Mouse (Mus musculus): Measurements from ENCODE around the gene Ttc30b. TPM values are rescaled to one million over a fixed set of nuclear protein-coding genes. Genes with fewer than 3 reads are reported as not detected.
A peak's percentile ranks its signal among the peaks of the same experiment; 100 is the strongest.
"Not testable (repeated sequence)": the region's sequence is repeated elsewhere in the genome, so short reads cannot be mapped to it uniquely, and the experiment has no call there.

Gene Ttc30b
- total RNA-seq (2014; fragmentation: Nextera tagmentation) (1.1 and 1.4 TPM in 2 replicates), total RNA-seq (2017) (1.8 and 3.1 TPM in 2 replicates)

DNA sequence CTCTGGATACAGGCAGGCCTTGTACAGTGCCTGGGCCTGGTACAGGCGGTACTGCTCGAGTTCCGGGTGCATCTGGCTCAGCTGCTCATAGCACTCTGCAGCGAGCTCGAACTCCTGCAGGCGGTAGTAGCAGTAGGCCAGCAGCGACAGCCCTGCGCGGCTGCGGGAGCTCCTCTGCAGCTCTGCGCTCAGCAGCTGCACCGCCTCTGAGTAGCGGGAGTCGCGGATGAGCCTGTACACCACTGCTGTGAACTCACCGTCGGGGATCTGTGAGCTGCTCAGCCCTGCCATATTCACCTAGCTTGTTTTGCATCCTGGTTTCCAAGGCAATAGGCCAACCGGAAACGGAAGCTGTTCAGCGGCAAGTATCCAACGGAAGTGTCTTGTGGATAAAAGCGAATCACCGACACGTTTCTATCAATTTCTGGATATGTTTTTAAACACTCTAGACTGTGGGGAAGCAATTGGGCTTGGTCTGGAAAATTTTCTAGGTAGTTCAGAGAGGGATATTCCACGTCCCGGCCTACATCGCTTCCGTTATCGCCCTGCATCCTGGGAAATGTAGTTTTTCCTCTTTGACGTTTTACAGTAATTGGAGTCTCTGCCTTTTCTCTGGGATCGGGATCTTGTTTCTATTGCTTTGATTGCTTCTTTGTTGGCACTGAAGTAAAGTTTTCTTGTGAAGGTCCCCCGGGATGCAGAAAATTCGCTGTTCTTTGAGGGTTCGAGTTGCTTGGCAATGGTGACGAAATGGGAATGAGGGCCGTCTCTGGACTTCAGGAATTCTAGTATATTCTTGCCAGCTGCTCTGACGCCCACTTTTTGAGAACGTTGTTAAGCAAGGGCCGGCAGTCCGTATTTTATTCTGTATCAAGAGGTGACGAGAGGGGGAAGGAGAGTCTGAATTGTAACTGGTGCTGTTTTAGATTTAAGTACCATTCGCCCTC lies at the start of gene Ttc30b:
Gene Ttc30b (minus strand): TSS at position 469 of the 947 bp plus-strand sequence.
- peak; percentile 72 for ATAC-seq (replicated peaks; ENCODE audit: poor library complexity, severe bottlenecking)

DNA sequence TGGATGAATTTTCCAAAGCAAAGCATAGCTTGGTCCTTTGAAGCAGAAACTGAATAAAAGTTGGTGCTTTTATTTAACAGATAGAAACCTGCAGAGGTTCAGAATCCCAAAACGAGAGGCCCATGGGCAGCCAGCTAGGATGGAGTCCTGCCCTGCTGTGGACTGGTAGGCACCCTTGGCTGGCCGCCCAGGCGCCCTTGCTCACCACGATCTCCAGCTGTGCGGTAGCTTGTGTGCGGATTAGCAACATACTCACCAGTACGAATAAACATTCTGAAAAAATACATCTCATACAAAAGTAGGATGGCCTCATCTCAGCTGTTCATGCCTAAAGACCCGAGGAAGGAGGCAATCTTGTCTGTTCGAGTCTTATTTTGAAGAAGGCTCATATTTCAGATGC lies 49.4 kb upstream of the Ttc30b start:
- no peak for ATAC-seq (replicated peaks; ENCODE audit: poor library complexity, severe bottlenecking)

DNA sequence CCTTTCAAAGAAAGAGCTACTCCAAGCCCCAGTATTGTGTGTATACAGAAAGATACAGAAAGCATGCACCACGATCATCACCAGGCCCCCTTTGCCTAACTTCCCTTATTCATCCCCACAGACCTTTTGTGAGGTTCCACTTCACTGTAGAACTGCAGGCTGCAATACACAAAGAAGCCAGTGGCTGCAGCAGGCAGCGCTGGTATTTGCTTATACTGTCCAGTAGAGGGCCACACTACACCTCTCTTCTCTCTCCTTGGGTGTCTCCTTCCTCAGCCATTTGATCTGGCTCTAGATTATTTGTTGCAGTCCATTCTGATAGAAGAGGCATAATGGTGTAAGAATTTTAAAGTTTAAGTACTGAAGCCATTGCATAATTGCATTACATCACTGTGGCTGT lies 46.7 kb upstream of the Ttc30b start:
- ATAC-seq (replicated peaks; ENCODE audit: poor library complexity, severe bottlenecking) = peak; percentile 89

DNA sequence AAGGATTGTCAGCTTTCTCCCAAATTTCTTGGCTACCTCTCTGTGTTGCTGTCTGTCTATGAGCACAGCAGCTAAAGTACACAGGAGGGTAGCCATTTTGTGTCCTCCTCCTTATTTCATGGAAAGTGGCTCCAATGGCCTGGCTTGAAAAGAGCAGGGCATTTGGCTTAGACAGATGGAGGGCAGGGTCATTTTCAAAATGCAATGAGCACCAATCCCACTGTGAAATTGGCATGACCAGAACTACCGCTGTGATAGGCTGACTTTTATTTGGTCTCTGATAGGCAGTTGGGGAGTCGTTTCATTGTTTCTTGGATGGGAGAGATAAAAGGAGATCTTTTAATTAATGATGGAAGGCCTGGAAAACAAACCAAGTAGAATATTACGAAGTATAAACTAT lies 45.5 kb upstream of the Ttc30b start:
- no peak for ATAC-seq (replicated peaks; ENCODE audit: poor library complexity, severe bottlenecking)

DNA sequence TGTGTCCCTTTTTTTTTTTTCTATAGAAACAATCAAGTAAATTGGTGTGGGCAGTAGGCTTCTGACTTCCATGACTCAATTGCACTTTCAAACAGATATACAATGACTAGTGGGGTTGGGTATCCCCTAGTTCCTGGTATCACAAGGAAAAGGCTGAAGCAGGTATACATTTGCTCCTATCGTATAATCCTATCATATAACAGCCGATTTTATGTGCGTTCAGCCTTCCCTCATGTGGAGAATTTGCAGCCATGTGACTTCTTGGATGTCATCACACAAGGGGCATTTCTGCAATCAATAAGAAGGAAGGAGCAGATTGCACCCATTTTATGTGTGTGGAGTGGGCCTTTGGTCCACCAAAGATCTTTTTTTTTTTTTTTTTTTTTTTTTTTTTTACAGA lies 44.7 kb upstream of the Ttc30b start:
- ATAC-seq (replicated peaks; ENCODE audit: poor library complexity, severe bottlenecking) = no peak

DNA sequence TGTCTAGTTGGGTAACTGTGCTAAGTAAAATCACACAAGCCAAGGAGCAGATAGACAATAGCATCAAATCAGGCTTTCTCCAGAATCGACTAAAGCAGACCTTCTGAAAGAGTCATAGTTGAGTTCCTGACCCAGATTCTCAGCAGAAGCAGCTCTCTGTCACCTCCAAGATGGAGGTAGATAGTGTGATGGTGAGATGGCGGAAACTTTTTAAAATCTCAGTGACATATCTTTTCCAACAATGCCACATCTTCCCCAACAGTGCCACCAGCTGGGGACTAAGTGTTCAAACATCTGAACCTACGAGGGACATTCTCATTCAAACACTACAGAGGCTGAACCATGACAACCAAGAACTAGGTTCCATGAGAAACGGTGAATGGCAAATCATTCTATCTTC lies 44.2 kb upstream of the Ttc30b start:
- no peak for ATAC-seq (replicated peaks; ENCODE audit: poor library complexity, severe bottlenecking)

DNA sequence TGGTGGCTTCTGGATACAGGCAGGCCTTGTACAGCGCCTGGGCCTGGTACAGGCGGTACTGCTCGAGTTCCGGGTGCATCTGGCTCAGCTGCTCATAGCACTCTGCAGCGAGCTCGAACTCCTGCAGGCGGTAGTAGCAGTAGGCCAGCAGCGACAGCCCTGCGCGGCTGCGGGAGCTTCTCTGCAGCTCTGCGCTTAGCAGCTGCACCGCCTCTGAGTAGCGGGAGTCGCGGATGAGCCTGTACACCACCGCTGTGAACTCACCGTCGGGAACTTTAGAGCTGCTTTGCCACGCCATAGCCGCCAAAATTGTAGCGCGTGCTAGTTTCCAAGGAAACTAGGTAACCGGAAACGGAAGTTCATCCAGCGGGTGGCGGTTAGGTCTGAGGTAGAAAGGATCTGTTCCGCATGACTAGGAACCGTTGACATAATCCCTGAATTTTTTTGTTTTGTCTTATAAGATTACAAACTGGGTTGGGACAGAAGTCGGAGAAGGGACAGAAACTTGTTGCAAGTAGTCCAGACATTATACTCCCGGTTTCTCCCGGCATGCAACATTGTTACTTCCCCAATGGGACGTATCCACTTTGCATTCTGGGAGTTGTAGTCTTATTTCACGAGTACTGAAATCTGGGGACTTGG lies 43.2 kb upstream of the Ttc30b start, which contains the start of gene Ttc30a1:
Gene Ttc30a1 (minus strand): TSS at position 528 of the 642 bp plus-strand sequence.
- peak; percentile 45 for ATAC-seq (replicated peaks; ENCODE audit: poor library complexity, severe bottlenecking)

DNA sequence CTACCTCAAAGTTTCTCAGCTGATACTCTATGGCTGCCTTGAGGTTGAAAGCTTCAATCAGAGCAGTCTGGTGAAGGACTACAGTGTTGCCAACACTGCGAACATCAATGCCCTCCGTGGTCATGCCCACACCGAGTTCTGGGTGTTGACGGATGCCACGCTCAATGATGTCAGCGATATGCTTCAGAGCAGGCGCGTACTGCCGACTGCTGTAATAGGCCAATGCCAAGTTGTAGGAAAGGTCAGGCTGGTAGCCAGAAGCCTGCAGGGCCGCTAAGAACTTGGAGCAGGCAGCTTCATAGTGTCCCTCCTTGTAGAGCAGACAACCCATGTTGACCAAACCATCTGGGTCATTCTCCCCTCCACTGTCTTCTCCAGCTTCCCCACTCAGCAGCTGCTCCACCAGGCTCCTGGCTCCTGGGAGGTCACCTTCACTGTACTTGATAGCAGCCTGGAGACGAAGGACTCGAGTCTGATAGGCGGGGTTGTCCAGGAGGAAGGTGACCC lies 42.6 kb upstream of the Ttc30b start:
- ATAC-seq (replicated peaks; ENCODE audit: poor library complexity, severe bottlenecking) = not testable (repeated sequence)

DNA sequence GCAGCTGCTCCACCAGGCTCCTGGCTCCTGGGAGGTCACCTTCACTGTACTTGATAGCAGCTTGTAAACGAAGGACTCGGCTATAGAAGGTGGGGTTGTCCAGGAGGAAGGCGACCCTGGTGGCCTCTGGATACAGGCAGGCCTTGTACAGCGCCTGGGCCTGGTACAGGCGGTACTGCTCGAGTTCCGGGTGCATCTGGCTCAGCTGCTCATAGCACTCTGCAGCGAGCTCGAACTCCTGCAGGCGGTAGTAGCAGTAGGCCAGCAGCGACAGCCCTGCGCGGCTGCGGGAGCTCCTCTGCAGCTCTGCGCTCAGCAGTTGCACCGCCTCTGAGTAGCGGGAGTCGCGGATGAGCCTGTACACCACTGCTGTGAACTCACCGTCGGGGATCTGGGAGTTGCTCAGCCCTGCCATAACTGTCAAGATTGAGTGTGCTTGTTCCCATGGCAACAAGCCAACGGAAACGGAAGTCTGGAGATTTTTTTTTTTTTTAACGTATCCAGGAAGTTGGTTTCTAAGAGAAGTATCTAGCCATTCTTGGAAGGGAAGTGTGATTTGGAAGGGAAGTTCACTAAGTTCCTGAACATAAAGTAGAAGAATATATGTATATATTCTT lies 39.5 kb upstream of the Ttc30b start, which contains the start of gene Ttc30a2:
Gene Ttc30a2 (minus strand): TSS at position 419 of the 617 bp plus-strand sequence.
- peak; percentile 45 for ATAC-seq (replicated peaks; ENCODE audit: poor library complexity, severe bottlenecking)

DNA sequence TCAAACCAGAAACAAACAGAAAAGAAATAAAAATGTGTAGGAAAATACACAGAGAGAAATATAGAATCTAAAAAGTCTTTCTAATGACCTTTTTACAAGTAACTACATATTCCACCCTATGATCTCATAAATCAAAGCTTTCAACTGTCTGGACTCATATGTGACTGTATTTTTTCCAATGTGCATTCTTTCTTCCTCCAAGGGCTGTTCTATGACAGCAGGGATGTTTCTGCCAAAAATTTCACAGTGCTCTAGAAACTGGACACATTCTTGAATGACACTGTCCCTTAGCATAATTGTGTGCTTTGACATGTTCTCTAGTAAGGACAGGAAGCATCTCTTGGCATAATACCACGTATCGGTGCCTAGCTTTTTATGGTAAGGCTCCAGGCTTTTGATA lies 37.7 kb upstream of the Ttc30b start:
- ATAC-seq (replicated peaks; ENCODE audit: poor library complexity, severe bottlenecking) = not testable (repeated sequence)

DNA sequence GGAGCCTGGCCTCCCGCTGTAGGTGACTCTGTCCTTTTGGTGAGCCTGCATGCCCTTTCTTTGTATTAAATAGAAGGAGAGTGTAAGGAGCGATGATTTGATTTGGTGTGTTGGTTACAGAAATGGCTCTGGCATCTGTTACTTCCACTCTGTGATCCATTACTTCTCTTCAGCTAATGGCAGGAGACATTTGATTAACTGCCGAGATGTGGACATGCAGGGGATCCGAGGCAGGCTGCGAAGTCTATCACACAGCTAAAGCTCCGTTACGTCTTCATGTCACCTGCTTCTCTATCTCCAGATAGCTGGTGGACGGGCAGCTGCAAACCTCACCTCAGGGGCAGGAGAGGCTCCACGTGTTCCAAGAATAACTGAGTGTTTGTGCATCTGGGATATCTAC lies 35.7 kb upstream of the Ttc30b start:
- no peak for ATAC-seq (replicated peaks; ENCODE audit: poor library complexity, severe bottlenecking)

DNA sequence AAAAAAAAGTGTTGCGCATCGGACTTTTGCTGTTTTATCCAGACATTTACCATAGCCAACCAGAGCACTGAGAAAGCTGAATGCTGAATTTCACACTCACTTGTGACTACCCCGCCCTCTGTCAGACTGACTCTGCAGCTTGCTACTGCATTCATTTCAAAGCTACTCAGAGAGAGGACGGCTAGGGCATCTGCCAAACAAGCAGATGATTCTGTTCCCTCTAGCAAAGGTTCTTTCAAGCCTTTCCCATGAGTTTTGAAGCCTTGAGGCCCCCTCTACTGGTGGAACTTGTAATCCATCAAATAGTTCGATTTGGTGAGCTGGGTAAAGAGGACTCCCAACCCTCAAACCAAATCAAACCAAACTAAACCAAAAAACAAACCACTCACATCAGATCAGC lies 26.6 kb upstream of the Ttc30b start:
- peak; percentile 77 for ATAC-seq (replicated peaks; ENCODE audit: poor library complexity, severe bottlenecking)

DNA sequence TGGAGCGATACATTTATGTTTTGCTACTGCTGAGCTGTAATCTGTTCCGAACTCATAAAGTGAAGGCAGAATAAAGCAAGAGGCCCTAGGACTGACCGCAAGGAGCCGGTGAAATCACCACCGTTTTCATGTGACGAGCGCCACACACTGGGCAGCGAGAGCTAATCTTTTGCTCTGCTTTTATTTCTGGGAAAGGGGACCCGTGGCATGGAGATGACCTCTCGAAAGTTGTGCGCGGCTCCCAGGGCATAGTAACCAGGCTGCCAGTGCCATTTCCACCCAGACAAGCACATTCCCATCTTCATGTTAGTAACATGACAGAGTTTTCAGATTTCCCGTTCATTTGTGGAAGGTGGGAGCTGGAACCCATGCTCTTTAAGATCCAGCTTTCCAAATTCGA lies 26.1 kb upstream of the Ttc30b start:
- peak; percentile 83 for ATAC-seq (replicated peaks; ENCODE audit: poor library complexity, severe bottlenecking)

DNA sequence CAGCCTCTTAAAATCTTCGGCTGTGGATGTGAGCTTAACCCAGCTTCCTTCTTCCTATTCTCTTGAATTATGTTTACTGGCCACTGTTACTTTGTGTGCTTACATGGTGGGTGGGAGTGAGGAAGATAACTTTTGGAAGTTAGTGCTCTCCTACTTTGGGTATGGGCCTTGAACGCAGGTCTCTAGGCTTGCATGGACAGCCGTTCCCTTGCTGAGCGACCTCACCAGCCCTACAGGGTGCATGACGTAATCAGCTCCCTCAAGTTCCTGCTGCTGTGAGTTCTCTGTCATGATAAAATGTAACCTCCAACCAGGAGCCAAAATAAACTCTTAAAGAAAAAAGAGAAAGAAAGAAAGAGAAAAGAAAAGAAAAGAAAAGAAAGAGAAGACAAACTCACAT lies 25.7 kb upstream of the Ttc30b start:
- ATAC-seq (replicated peaks; ENCODE audit: poor library complexity, severe bottlenecking) = peak; percentile 53

DNA sequence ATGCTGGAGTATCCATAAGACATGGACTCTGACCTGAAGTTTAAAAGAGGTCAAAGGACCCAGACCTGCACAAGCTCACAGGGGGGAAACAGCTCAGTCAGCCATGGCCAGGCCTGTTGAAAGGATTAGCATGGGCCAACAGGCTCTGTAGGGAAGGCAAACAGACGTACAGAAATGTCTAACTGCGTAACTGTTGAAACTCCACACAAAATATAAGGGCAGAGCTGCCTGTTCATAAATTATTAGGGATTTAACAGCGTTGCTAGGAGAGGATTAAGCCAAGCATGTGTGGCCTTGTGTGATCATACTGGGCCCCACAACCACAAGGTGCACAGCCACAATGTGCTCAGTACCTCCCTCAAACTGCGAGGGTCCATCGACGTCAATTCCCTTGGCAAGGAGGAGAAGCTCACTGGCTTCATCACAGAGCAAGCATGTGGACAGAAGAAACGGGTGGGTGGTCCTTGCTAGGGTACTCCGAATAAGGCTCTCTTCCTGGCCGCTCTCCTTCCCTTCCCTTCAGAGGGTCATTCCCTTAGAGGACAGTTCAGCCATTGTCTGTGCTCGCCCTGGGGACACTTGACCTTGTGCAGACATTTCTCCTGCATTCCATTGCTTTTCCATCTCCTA lies 24.9 kb upstream of the Ttc30b start:
- no peak for ATAC-seq (replicated peaks; ENCODE audit: poor library complexity, severe bottlenecking)

DNA sequence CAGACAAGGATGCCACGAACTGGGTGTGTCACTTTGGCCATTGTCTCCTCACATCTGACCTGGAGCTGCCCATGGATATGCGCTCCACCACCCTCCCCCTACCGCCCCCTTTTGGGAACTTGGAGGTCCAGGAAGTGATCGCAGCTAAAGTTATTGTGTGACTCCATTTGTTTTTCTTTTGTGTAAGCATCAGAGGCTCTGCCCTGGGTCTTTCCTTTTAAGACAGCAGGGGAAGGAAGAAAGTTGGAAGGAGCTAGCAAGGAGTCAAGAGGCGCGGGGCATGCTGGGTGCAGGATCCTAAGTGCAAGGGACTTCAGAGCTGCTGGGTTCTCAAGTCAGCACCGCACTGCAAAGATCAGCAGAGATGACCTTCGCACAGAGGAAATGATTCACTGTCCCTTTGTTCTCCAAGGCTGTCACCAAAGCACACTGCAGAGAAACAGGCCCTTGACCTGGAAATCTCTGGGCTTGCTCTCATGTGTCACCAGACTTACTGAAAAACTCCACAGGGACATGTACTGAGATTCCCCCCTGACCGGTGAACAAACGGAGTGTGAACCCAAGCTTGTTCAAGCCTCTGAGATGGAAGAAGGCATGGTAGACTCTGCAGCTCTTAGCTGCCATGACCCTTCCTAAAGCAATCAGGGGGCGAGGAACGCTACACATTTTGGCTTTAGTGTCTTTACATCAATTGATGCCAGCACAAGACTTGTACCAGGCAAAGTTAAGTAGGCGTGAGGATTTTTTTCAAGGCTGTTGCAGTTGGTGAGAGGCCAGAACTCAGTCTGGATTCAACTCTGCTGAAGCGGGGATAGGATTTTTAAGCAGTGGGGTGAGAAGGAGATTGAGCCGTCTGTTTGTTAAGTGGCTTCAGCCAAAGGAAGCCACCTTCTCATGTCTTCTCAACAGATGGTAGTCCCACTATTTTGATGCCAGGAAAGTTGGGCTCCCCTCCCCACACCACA lies 22.3 kb upstream of the Ttc30b start:
- ATAC-seq (replicated peaks; ENCODE audit: poor library complexity, severe bottlenecking) = no peak

DNA sequence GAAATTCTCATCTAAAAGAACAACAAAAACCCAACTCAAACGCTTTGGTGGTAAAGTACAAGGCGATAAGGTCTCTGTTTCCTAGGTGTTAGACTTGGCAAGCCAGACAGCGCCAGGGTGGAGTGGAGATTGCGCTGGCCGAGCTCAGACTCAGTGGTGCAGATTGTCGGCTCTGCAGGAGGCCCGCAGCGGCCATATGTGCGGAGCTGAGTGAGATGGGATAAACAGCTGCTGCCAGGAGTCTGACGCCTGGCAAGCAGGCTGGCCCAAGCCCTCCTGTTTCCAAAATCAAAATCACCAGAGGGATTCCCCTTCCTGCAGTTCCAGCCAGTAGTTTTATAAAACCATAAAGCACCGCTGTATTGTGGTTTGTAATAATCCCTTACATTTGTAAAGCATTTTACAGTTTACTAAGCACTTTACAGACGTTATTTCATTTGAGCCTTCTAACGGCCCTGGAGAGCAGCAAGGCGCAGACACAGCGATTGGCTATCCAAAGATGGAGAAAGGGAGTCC lies 21.5 kb upstream of the Ttc30b start:
- ATAC-seq (replicated peaks; ENCODE audit: poor library complexity, severe bottlenecking) = no peak

DNA sequence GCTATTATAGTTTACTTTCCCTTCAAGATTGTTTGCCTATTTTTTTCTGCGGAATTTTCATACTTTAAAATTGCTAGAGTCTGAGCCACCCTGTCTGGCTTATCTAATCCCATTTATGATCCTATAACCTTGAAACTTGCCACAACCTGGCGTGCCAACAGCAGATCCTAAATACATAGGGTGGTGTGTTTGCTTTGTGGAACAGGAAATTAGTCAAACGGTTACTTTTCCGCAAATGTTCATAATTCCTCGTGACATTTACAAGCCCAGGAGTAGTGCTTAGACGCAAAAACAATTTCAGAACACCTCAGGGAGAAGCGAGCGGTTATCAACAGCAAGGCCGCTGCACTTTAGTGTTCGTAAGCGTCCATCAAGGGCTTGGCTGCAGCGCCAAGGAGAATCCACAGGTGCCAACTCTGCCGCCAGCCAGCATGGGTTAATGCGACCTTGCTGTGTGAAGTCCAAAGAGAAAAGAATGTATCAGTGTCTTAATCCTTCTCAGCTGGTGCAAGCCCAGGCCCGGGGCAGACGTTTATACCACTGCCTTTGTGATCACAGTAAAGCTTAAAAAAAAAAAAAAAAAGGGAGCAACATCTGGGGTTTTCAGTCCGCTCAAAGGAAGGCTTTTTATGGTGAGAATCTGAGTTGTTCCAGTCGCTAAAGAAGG lies 20.9 kb upstream of the Ttc30b start:
- no peak for ATAC-seq (replicated peaks; ENCODE audit: poor library complexity, severe bottlenecking)

Measured in granulocyte monocyte progenitor cell, adult 5-6 weeks (primary cell).